Mouse (Mus musculus): ENCODE measurements around the gene Kcnh1. TPM values are rescaled to one million over a fixed set of nuclear protein-coding genes. Genes with fewer than 3 reads are reported as not detected.

Kcnh1 gene
- polyA plus RNA-seq, 1 experiment from 2014 or later, result 2.3 TPM

- Histone ChIP-seq H3K9ac (no peak overlapping the region), H3K9me3 (no peaks in the 10 kb centered on the region), H3K27me3 (replicated peaks) (no peaks in the 10 kb centered on the region), H3K4me1 (0 out of 2 replicates have a peak, but pooled peaks cover 7% of the 10 kb centered on the region), H3K36me3 (no peaks in the 10 kb centered on the region), H3K4me2 (replicated peaks) (no peak overlapping the region), H3K4me3 (no peak overlapping the region), H3K27ac (no peak overlapping the region)
- WGBS, result 86% methylated on average over 1 of the region's 1 CpGs
- no peak for ATAC-seq (ENCODE audit: low FRiP score, low read depth)
Measured at GRCm38 (mm10) chr1:192559341-192559740, 368.8 kb downstream of the Kcnh1 start.

Other genes with a start within 250 kb of the Kcnh1 start
- gene Rd3, start 213.4 kb upstream of the Kcnh1 start, polyA plus RNA-seq (2016; fragmentation: Nextera tagmentation; extraction: Ambion mirVana), result 7.3 and 10.9 TPM in 2 replicates
- 5.0 and 5.2 TPM in 2 replicates for gene Traf5, start 98.2 kb upstream of the Kcnh1 start, polyA plus RNA-seq (2016; fragmentation: Nextera tagmentation; extraction: Ambion mirVana)
- gene Rcor3, start 52.7 kb upstream of the Kcnh1 start, polyA plus RNA-seq (2016; fragmentation: Nextera tagmentation; extraction: Ambion mirVana), result 25.2 and 28.8 TPM in 2 replicates